Mouse (Mus musculus) midbrain, embryonic 11.5 days (tissue): ENCODE measurements around the gene Olfr666. TPM values are rescaled to one million over a fixed set of nuclear protein-coding genes. Genes with fewer than 3 reads are reported as not detected.
"Not testable (repeated sequence)": the region's sequence is repeated elsewhere in the genome, so short reads cannot be mapped to it uniquely, and the experiment has no call there.

Experiments used
- ATAC-seq: fragments of 200-750 bp; cut with Nextera tagmentation; 2 replicates; pipeline ENCODE4 v1.8.0; 2017; ENCODE audit warnings: moderate TSS enrichment, moderate library complexity; ENCODE audit not compliant: low FRiP score
- DNase-seq: peaks from one replicate; pipeline ENCODE4 v3.0.0; 2015; ENCODE audit warnings: low spot score; ENCODE audit errors: missing footprints
- H3K27ac ChIP-seq: fragments of 300-500 bp; sonication (generic); 2 replicates; pipeline ENCODE4 v1.5.1; 2014; ENCODE audit warnings: low read depth, low read length
- H3K27me3 ChIP-seq: fragments of 300-500 bp; sonication (generic); 2 replicates; pipeline ENCODE4 v1.6.1; 2014; ENCODE audit warnings: mild to moderate bottlenecking, low read length, moderate library complexity, mixed read lengths; ENCODE audit not compliant: control insufficient read depth, insufficient read depth
- H3K36me3 ChIP-seq: fragments of 300-500 bp; sonication (generic); 2 replicates; pipeline ENCODE4 v1.6.1; 2014; ENCODE audit warnings: mild to moderate bottlenecking, low read length, moderate library complexity, mixed read lengths; ENCODE audit not compliant: control insufficient read depth, insufficient read depth
- H3K4me1 ChIP-seq: fragments of 300-500 bp; sonication (generic); 2 replicates; pipeline ENCODE4 v1.6.1; 2014; ENCODE audit warnings: low read length; ENCODE audit not compliant: control insufficient read depth, insufficient read depth
- H3K4me2 ChIP-seq: fragments of 300-500 bp; sonication (generic); 2 replicates; pipeline ENCODE4 v1.6.1; 2014; ENCODE audit warnings: mild to moderate bottlenecking, moderate library complexity
- H3K4me3 ChIP-seq: fragments of 300-500 bp; sonication (generic); 2 replicates; pipeline ENCODE4 v1.5.1; 2014; ENCODE audit warnings: low read depth, low read length
- H3K9ac ChIP-seq: fragments of 300-500 bp; sonication (generic); 2 replicates; pipeline ENCODE4 v1.6.1; 2014; ENCODE audit warnings: low read length
- H3K9me3 ChIP-seq: fragments of 300-500 bp; sonication (generic); 2 replicates; pipeline ENCODE4 v1.6.1; 2016; ENCODE audit warnings: low read length; ENCODE audit not compliant: control insufficient read depth
- WGBS: fragments of 180-500 bp; shearing (Covaris S2); extraction: QIAGEN DNeasy Blood & Tissue Kit; methylation state at CpG from one replicate; pipeline ENCODE4 v1.1.7; 2014; 5-methylcytosine and 5-hydroxymethylcytosine counted together
- polyA plus RNA-seq: library from polyadenylated mRNA; unstranded; fragments of >200 nt; fragmentation: Nextera tagmentation; extraction: Ambion mirVana; gene quantifications from 2 replicates; pipeline ENCODE4 v1.2.1, GENCODE M21; 2014

The Olfr666 gene
- polyA plus RNA-seq, result not detected in 2 replicates

DNA sequence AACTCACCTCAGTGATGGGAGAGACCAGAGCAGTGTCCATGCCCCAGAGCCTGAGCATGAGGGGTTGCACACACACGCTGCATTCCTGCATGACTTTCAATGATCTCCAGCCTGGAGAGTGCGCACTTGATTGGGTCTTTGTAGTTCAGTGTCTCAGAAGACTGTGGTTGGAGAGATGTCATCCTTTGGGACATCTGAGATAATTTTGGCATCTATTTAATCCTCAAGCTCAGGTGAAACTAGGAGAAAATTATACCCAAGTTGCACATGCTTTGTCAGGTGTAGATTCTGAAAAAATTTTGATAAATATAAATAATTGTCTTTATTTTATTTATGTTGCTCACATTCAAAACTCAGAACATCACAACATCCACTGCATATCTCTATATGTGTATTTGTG, at the start of gene Olfr666:
Olfr666 (minus strand) TSS at position 101 of the 400 bp plus-strand sequence.
- 90% methylated on average over 2 of the region's 2 CpGs for WGBS
- no peak for ATAC-seq
- no peak within 1 kb of the TSS for H3K4me3 ChIP-seq
- no peak within 1 kb of the TSS for H3K9ac ChIP-seq
- no peaks in the 10 kb centered on the region for H3K36me3 ChIP-seq
- H3K9me3 ChIP-seq, result no peaks in the 10 kb centered on the region
- H3K4me1 ChIP-seq, result no peaks in the 10 kb centered on the region
- no peak within 1 kb of the TSS for H3K27ac ChIP-seq
- no peaks in the 10 kb centered on the region for H3K27me3 ChIP-seq
- no peak within 1 kb of the TSS for H3K4me2 ChIP-seq
- no peak for DNase-seq

DNA sequence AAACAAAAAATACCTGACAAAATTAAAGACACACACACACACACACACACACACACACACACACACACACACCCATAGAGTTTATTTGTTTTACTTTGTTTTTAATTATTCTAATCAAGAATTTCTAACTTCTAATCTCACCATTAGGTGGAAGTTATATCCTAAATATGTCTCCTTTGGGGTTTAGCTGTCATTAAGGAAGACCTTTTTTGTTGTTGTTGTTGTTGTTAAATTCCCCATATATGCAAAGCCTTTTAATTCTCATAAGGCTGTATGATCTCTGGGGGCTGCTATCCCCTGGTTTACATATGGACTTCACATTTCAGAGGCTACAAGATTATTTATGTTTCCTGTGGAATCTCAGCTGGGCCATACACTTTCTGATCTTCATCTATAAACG, 38.2 kb upstream of the Olfr666 start, which contains the start of gene Olfr669:
Olfr669 (plus strand) TSS at position 301 of the 400 bp plus-strand sequence.
- H3K4me3 ChIP-seq, result no peak within 1 kb of the TSS
- no peaks in the 10 kb centered on the region for H3K4me1 ChIP-seq
- H3K9ac ChIP-seq, result no peak within 1 kb of the TSS
- WGBS, result 91% methylated on average over 1 of the region's 1 CpGs
- H3K27ac ChIP-seq, result no peak within 1 kb of the TSS
- DNase-seq, result no peak
- H3K4me2 ChIP-seq, result no peak within 1 kb of the TSS
- no peaks in the 10 kb centered on the region for H3K27me3 ChIP-seq
- H3K9me3 ChIP-seq, result no peaks in the 10 kb centered on the region
- no peaks in the 10 kb centered on the region for H3K36me3 ChIP-seq
- ATAC-seq, result no peak

DNA sequence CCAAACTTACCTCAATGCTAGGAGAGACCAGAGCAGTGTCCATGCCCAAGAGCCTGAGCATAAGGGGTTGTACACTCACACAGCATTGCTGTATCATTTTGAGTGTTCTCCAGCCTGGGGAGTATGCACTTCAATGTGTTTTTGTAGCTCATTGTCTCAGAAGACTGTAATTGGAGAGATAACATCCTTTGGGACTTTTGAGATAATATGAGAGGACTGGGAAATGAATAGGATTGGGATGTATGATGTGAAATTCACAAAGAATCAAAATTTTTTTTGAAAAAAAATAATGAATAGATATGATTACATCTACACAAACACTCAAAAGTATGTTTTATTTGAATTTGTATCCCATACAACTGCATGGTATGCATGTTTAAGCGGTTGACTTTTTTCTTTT, 32.2 kb upstream of the Olfr666 start, which contains the start of gene Olfr668:
Olfr668 (minus strand) TSS at position 101 of the 400 bp plus-strand sequence.
- no peaks in the 10 kb centered on the region for H3K36me3 ChIP-seq
- H3K4me3 ChIP-seq, result no peak within 1 kb of the TSS
- ATAC-seq (no peak), DNase-seq (no peak)
- H3K9ac ChIP-seq, result no peak within 1 kb of the TSS
- H3K4me1 ChIP-seq, result no peaks in the 10 kb centered on the region
- no peak within 1 kb of the TSS for H3K4me2 ChIP-seq
- H3K27me3 ChIP-seq, result no peaks in the 10 kb centered on the region
- 82% methylated on average over 1 of the region's 1 CpGs for WGBS
- no peaks in the 10 kb centered on the region for H3K9me3 ChIP-seq
- H3K27ac ChIP-seq, result no peak within 1 kb of the TSS

DNA sequence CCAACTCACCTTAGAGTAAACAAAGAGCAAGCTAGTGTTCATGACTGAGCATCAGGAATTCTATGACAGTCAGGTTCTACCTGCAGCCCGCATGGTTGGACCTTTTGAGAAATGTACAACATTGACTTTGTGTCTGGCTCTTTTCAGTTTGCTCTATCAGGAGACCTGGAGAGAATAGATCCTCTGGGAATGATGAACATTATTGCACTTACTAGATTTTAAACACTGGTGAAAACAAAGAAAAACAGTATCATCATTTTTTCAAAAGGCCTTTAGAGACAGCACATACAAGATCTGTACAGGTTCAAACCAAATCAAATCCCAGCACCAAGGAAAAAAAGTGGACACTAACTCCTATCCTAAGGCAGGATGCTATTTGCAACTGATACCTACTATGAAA, 25.6 kb upstream of the Olfr666 start, which contains the start of gene Olfr667:
Olfr667 (minus strand) TSS at position 101 of the 400 bp plus-strand sequence.
- no peaks in the 10 kb centered on the region for H3K4me1 ChIP-seq
- DNase-seq (no peak), ATAC-seq (no peak)
- H3K4me2 ChIP-seq, result no peak within 1 kb of the TSS
- H3K9me3 ChIP-seq, result no peaks in the 10 kb centered on the region
- H3K27me3 ChIP-seq, result no peaks in the 10 kb centered on the region
- no peak within 1 kb of the TSS for H3K4me3 ChIP-seq
- 90% methylated on average over 1 of the region's 1 CpGs for WGBS
- no peaks in the 10 kb centered on the region for H3K36me3 ChIP-seq
- no peak within 1 kb of the TSS for H3K9ac ChIP-seq
- H3K27ac ChIP-seq, result no peak within 1 kb of the TSS

DNA sequence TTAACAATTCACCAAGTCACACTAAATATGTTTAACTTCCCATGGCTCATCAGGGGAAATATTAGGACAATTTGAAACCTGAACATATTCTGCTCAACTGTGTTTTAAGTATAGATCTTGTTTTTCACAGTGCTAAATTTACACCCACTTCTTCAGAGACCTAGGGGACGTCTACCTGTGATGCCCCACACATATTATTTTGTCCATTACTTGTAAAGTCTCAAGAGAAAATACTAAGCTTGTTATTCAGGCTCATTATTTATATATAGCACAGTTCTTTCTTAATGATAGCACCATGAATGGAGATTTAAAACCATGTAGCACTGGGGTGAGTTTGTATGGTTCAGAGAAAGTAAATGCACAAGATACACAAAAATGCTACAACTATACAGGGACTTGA, 18.0 kb downstream of the Olfr666 start, which contains the start of gene Olfr665:
Olfr665 (plus strand) TSS at position 301 of the 400 bp plus-strand sequence.
- DNase-seq, result no peak
- no peak within 1 kb of the TSS for H3K9ac ChIP-seq
- no peak within 1 kb of the TSS for H3K27ac ChIP-seq
- 58% methylated on average over 1 of the region's 1 CpGs for WGBS
- no peaks in the 10 kb centered on the region for H3K4me1 ChIP-seq
- no peaks in the 10 kb centered on the region for H3K27me3 ChIP-seq
- no peaks in the 10 kb centered on the region for H3K36me3 ChIP-seq
- H3K4me3 ChIP-seq, result no peak within 1 kb of the TSS
- H3K9me3 ChIP-seq, result no peaks in the 10 kb centered on the region
- ATAC-seq, result no peak
- H3K4me2 ChIP-seq, result no peak within 1 kb of the TSS

DNA sequence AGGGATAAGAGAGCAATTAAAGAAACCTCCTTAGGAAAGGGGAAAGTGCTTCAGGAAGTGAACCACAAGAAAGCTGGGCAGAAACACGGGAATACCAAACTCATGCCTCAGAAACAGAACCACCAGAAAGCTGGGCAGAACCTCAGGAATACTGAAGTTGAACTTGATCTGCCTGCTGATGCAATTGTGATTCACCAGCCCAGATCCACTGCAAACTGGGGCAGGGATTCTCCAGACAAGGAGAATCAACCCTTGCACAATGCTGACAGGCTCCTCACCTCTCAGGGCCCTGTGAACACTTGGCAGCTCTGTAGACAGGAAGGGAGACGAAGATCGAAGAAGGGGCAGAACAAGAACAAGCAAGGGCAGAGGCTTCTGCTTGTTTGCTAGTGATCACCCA, 34.4 kb downstream of the Olfr666 start:
- Histone ChIP-seq H3K27me3 (no peaks in the 10 kb centered on the region), H3K27ac (no peak overlapping the region), H3K9me3 (no peaks in the 10 kb centered on the region), H3K4me3 (no peak overlapping the region), H3K36me3 (no peaks in the 10 kb centered on the region), H3K4me1 (no peaks in the 10 kb centered on the region), H3K9ac (no peak overlapping the region), H3K4me2 (no peak overlapping the region)
- no peak for DNase-seq
- ATAC-seq, result no peak
- 85% methylated on average over 3 of the region's 3 CpGs for WGBS

- Histone ChIP-seq H3K27me3 (no peaks in the 10 kb centered on the region), H3K4me1 (no peaks in the 10 kb centered on the region), H3K4me3 (no peak overlapping the region), H3K9me3 (no peaks in the 10 kb centered on the region), H3K4me2 (no peak overlapping the region), H3K27ac (no peak overlapping the region), H3K36me3 (no peaks in the 10 kb centered on the region), H3K9ac (no peak overlapping the region)
- no peak for DNase-seq
- 67% methylated on average over 1 of the region's 1 CpGs for WGBS
- ATAC-seq, result no peak
These were observed 38.1 kb downstream of the Olfr666 start for GRCm38 (mm10) chr7:104857683-104858082.

GRCm38 (mm10) chr7:104856709-104857108, 39.0 kb downstream of the Olfr666 start, which contains the start of gene Usp17la:
TSS of gene Usp17la (plus strand) at chr7:104857009.
- 74% methylated on average over 2 of the region's 2 CpGs for WGBS

DNA sequence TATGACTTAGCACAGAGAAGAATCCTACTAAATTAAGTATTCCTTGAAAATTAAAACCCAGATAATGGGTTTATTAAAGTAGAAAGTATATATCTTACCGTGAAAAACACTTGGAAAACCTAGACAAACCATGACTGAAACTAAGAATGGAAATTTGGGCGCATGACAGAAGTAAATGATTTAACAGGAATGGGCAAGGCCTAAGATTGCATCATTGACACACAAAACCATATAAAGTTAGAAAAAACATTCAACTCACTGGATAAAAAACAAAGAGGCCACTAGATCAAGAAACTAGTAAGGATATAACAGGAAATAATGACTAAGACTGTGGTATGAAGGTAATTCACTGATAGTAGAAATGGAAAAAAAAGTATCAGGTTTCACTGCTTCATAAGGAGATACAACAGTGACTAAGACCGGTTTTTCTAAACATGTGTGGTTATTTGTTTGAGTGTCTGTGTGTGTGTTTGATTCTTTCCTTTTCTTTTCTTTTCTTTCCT, 40.5 kb downstream of the Olfr666 start:
- Histone ChIP-seq H3K36me3 (no peaks in the 10 kb centered on the region), H3K4me2 (no peak overlapping the region), H3K27me3 (no peaks in the 10 kb centered on the region), H3K4me1 (no peaks in the 10 kb centered on the region), H3K4me3 (no peak overlapping the region), H3K9ac (no peak overlapping the region), H3K9me3 (no peaks in the 10 kb centered on the region), H3K27ac (no peak overlapping the region)
- DNase-seq (no peak), ATAC-seq (no peak)
- WGBS, result 84% methylated on average over 3 of the region's 3 CpGs

More at GRCm38 (mm10) chr7:104856709-104857108, 39.0 kb downstream of the Olfr666 start, which contains the start of gene Usp17la:
- H3K4me2 ChIP-seq, H3K9me3 ChIP-seq, H3K9ac ChIP-seq, H3K27me3 ChIP-seq, H3K4me1 ChIP-seq, H3K27ac ChIP-seq, DNase-seq, H3K4me3 ChIP-seq, H3K36me3 ChIP-seq, ATAC-seq: not testable (repeated sequence)
